Mouse (Mus musculus) adrenal gland, postnatal 14 days (tissue): ENCODE data around the gene Tbx22. TPM values are rescaled to one million over a fixed set of nuclear protein-coding genes. Genes with fewer than 3 reads are reported as not detected.

Source experiments
- DNase-seq: peaks from one replicate; pipeline ENCODE4 v3.0.0; 2021; ENCODE audit warnings: mixed read lengths
- long read RNA-seq, 2 experiments: library from polyadenylated mRNA; stranded (forward); transcript quantifications; one replicate each; pipeline ENCODE4 v2.0.0; 2021
- total RNA-seq: library from RNA; stranded (reverse); gene quantifications from 2 replicates; pipeline ENCODE4 v1.2.3, GENCODE M21; 2021

Gene Tbx22
- not detected in 2 replicates for total RNA-seq
- long read RNA-seq, experiment 1, result 0 reads
- long read RNA-seq, experiment 2, result 0 reads

- DNase-seq, result no peak
Observed at GRCm38 (mm10) chrX:107667664-107668063, at the start of gene Tbx22. Tbx22 (plus strand) TSS chrX:107667964.

GRCm38 (mm10) chrX:107668677-107669076 lies 913 bp downstream of the Tbx22 start:
- no peak for DNase-seq

- no peak for DNase-seq
Observed at GRCm38 (mm10) chrX:107679203-107679602, 11.4 kb downstream of the Tbx22 start.

GRCm38 (mm10) chrX:107708584-107708983 lies 40.8 kb downstream of the Tbx22 start:
- DNase-seq, result no peak

- no peak for DNase-seq
Observed at GRCm38 (mm10) chrX:107723541-107723940, 55.8 kb downstream of the Tbx22 start.

Other genes starting within 250 kb of the Tbx22 start
- not detected in 2 replicates for gene Tent5d, start 124.6 kb downstream of the Tbx22 start, total RNA-seq
- gene 2610002M06Rik, start 148.4 kb downstream of the Tbx22 start, total RNA-seq, result 10.0 and 10.4 TPM in 2 replicates